Mouse (Mus musculus): ENCODE data around the gene Scai.

- TF ChIP-seq POLR2A (IDR thresholded peaks at IDR 0.05; ENCODE audit: control insufficient read depth, extremely low read depth, insufficient read depth, low read length, poor library complexity): no peak
- TF ChIP-seq CTCF (IDR thresholded peaks at IDR 0.05; ENCODE audit: borderline replicate concordance, control insufficient read depth, extremely low read depth, insufficient read depth, low read length, poor library complexity): no peak
Measured at GRCm38 (mm10) chr2:39040215-39040614, 150.3 kb downstream of the Scai start.

All from thymus, adult 2 months (tissue).